Mouse (Mus musculus) brain, embryonic 14.5 days (tissue): Measurements from ENCODE around the gene Hmgn1. TPM values are rescaled to one million over a fixed set of nuclear protein-coding genes. Genes with fewer than 3 reads are reported as not detected.
A peak's percentile ranks its signal among the peaks of the same experiment; 100 is the strongest.
"Not testable (repeated sequence)": the region's sequence is repeated elsewhere in the genome, so short reads cannot be mapped to it uniquely, and the experiment has no call there.

Source experiments
- DNase-seq: peaks from one replicate; pipeline ENCODE4 v3.0.0-alpha.2; 2011; ENCODE audit warnings: low read depth
- CTCF ChIP-seq: fragments of 200-500 bp; IDR thresholded peaks from 2 replicates; pipeline ENCODE4 v1.5.1; 2012; ENCODE audit warnings: inconsistent platforms, mild to moderate bottlenecking, moderate library complexity, borderline replicate concordance; ENCODE audit not compliant: insufficient read depth, insufficient read length; ENCODE audit errors: extremely low read depth
- POLR2A ChIP-seq: fragments of 200-500 bp; IDR thresholded peaks from 2 replicates; pipeline ENCODE4 v1.6.1; 2012; ENCODE audit warnings: mild to moderate bottlenecking, inconsistent platforms, borderline replicate concordance; ENCODE audit not compliant: poor library complexity, insufficient read depth, insufficient read length, severe bottlenecking; ENCODE audit errors: extremely low read depth
- polyA plus RNA-seq: library from polyadenylated mRNA; depleted of rRNA; stranded (reverse); fragments of >200 nt; gene quantifications from 2 replicates; pipeline ENCODE4 v1.2.3, GENCODE M21; 2012

The Hmgn1 gene
- polyA plus RNA-seq, 1 experiment = 280 TPM

DNA sequence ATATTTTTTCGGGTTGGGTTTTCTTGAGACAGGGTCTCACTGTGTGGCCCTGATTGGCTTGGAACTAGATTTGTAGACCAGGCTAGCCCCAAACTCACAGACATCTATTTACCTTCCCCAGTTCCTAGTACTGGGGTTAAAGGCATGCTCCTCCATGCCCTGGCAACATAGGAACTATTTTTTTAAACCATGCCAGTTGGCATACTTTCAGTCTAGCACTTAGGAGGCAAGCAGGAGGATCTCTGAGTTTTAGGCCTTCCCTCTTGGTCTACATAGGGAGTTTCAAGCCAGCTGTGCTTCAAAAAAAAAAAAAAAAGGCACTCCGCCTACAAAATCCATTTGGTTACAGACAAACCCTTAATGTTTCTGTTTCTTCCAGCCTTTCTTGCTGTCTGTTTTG, 26.9 kb upstream of the Hmgn1 start:
- no peak for TF ChIP-seq CTCF
- TF ChIP-seq POLR2A = no peak
- DNase-seq = no peak

DNA sequence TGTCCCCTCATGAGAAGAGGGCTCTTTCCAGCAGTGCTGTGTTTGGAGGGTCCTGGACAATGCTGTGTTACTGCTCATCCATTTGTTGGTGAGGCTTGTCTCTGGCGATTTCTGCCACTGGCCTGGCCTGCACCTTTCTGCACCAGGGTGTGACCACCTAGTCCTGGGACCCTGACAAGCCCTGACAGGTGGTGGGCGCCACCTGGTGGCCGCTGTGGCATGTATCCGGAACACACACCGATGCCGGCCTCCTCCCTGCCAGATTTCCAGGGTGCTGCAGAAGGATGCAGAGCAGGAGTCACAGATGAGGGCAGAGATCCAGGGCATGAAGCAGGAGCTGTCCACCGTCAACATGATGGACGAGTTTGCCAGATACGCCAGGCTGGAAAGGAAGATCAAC, 24.0 kb upstream of the Hmgn1 start:
- DNase-seq = peak; percentile 65
- TF ChIP-seq CTCF (peak; percentile 86), POLR2A (no peak)

DNA sequence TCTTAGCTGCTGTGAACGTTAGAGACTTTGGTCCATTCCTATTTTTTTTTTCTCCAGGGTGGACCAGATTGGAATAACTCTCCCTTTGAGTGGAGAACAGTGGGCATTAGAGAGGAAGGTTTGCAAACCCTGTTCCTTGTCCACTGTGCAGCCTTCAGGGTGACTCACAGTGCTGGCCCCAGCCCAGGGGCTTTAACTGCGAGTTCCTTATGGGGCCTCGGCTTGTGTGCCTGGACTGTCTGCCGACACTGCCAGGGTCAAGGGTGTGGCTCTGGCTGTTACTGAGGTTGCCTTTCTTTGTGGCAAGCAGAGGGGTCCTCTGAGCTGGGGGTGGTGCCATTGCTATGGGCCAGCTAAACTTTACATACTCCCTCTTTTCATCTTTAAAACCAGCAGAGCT, 23.5 kb upstream of the Hmgn1 start:
- TF ChIP-seq CTCF (no peak), POLR2A (no peak)
- no peak for DNase-seq

DNA sequence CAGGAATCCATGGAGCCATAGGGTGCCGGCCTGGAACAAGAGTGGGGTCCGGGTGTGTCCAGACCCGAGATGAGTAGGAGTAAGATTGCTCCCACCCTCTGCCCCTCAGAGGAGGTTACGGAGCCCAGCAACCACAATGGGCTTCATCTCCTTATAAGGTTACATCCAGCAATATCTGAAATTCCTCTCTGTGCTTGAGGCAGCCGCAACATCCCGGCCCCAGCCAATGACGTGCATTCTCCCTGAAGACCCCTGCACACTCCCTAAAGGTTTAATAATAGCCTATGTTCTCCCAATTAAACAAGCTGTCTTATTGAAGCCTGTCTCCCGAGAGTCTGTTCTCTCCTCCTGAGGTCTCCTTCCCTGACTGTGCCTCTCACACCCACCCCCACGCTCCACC, 21.8 kb upstream of the Hmgn1 start:
- no peak for DNase-seq
- TF ChIP-seq POLR2A (no peak), CTCF (no peak)

DNA sequence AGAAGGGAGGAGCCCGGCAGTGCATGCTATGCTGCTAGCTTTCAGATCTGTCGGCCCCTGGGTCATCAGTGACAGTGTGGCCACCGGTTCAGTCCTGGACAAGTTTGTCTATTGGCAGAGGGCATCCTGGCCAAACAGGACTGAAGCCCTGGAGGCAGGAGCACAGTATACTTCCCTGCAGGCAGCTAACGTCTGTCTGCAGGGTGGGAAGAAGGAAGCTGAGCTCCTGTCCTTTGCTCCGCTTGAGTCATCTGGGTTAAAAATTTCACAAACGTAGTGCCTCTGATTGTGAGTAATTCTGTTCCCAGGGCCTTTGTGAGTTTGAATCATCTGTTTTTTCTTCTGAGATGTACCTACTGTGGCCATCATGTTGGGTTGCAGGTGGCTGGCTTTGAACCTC, 21.3 kb upstream of the Hmgn1 start:
- DNase-seq = no peak
- TF ChIP-seq CTCF (no peak), POLR2A (no peak)

DNA sequence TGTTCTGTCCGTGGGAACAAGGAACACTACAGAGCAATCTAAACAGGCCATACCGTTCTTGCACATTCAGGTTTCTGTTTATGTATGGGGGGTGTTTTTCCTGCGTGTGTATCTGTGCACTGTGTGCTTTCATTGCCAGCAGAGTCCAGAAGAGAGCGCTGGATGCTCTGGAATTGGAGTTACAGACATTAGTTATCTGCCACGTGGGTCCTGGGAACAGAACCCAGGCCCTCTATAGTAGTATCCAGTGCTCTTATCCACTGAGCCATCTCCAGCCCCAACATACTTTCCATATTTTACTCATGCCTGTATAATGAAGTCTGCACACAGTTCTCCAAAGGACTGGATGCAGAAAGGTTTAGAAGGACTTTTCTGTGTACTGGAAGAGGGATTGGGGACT, 18.3 kb upstream of the Hmgn1 start:
- DNase-seq = no peak
- TF ChIP-seq CTCF (no peak), POLR2A (no peak)

DNA sequence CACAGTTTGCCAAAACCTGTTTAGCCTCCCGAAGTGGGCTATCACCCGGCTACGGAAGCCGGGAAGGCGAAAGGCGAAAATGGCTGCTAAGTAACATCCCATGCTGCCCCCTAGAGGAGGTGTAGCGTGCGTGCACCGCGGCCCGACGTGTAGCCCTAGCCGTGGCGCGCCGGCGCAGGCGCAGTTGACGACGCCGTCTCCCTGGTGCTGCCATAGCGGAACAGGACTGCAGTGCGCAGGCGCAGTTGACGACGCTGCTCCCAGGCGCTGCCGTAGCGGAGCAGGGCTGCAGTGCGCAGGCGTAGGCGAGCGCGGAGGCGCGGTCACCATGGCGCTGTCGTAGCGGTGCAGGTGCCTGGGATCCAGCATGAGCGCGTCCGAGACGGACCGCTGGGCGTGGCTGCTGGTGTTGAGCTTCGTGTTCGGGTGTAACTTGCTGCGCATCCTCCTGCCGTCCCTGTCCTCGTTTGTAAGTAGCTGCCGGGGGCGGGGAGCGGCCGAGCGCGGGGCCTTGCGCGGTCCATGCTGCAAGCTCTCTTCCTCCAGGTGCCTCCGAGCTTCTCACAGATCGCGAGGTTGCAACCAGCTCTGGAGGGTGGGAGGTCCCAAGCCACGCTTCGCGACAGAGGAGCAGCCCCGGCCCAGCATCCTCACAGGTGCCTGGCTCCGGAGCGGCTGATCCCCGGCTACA, 17.7 kb upstream of the Hmgn1 start, which contains the start of gene Wrb:
Gene Wrb, plus strand, starts transcription at position 298 of the 691 bp plus-strand sequence.
- TF ChIP-seq POLR2A (peak; percentile 86), CTCF (peak; percentile 97)
- peak; percentile 100 for DNase-seq

DNA sequence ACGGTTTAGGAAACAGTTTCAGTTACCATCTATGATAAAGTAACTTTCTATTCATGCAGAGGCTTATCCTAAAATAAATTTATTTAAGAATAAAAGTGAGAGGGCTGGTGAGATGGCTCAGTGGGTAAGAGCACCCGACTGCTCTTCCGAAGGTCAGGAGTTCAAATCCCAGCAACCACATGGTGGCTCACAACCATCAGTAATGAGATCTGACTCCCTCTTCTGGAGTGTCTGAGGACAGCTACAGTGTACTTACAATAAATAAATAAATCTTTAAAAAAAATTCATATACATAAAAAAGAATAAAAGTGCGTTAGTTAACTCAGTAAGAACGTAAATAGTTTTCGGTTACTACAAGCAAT, 17.2 kb upstream of the Hmgn1 start:
- DNase-seq = not testable (repeated sequence)

DNA sequence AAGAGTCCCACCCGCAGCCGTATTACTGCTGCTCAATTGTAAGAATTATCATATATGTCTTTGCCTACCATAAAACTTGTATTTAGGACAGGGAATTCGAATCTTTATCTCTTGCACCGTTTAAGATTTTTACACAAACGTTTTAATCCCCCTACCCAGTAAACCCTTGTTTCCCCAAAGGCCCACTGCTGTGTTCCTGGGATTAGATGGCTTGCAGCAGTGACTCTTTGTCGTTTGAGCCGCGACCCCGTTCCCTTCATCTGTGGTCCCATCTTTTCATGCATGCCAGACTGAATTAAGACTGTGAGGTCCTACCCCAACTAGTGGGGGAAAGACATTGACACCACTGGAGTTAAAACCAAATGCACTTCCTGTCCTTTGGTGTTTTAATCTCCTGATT, 937 bp upstream of the Hmgn1 start:
- TF ChIP-seq POLR2A = no peak
- TF ChIP-seq CTCF = no peak
- peak; percentile 42 for DNase-seq

DNA sequence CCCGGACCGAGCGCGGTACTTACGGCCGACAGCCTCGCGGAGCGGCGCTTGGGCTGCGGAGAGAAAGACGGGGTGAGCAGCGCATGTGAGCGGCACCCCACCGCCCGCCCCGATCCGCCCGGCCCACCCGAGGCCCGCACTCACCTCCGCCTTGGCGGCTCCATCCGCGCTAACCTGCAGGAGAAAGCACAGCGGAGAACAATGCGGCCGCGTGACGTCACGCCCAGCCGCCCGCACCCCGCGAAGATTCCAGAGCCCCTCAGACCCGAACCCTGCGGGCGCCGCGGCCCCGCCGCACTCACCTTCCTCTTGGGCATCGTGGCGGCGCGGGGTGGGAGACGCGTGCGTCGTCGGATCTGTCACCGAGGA, 257 bp downstream of the Hmgn1 start:
- DNase-seq = no peak
- no peak for TF ChIP-seq POLR2A
- no peak for TF ChIP-seq CTCF

DNA sequence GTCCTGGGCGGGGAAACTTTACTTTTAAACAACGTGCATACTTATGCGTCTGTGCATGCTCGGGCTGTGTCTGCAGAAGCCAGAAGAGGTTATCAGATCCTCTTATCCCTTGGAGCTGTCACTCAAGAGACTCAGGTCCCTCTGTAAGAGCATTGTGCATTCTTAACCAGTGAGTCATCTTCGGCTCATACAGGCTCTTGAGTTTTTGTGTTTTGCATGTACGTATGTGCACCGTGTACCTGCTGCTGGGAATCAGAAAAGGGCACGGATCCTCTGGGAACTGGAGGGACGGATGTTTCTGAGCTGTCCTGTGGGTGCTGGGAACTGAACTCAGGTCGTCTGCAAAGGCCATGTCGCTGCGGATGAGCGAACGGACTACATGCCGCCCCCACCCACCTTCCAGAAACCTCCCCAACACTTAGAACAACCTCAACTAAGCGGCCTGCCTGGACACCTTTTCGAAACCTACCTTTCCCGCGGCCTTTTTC, 801 bp downstream of the Hmgn1 start:
- peak; percentile 42 for DNase-seq
- TF ChIP-seq CTCF = no peak
- no peak for TF ChIP-seq POLR2A

DNA sequence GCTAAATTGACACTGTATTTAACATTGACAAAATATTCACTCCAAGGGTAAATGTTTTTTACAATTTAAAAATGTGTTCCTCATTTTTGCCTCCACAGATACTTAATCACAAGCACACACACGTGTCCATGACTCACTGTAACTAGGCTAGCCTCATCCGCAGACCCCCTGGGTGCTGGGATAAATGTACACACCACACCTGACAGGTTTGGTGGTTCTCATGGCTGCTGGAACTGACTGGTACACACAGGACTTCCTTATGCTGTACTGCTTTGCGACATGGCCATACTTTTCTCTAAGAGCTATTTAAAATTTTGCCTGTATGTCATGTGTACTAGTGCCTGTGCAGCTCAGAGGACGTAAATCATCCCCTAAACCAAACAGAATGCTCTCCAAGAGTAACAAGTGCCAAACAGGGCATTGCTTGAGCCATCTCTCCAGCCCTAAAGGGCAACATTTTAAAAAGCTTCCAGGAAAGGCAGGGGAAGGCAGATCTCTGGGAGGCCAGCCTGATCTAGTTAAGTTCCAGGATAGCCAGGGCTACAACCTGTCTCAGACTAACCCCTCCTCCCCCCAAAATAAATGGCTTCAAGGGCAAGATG, 7.4 kb downstream of the Hmgn1 start:
- TF ChIP-seq POLR2A (no peak), CTCF (no peak)
- no peak for DNase-seq

DNA sequence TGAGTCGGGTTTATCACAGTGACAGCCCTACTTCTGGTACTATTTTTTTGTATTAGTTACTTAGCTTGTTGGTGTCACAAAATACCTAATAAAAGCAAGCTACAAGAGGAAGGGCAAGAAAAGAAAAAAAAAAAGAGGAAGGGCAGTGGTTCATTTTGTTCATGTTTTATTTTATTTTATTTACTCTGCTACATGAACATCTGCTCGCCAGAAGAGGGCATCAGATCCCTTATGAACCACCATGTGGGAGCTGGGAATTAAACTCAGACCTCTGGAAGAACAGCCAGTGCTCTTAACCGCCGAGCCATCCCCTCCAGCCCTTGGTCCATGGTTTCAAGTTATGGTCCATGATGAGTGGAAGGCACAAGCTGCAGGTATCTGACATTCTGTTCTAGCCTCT, 12.8 kb downstream of the Hmgn1 start:
- TF ChIP-seq POLR2A = no peak
- TF ChIP-seq CTCF = no peak
- DNase-seq = no peak

DNA sequence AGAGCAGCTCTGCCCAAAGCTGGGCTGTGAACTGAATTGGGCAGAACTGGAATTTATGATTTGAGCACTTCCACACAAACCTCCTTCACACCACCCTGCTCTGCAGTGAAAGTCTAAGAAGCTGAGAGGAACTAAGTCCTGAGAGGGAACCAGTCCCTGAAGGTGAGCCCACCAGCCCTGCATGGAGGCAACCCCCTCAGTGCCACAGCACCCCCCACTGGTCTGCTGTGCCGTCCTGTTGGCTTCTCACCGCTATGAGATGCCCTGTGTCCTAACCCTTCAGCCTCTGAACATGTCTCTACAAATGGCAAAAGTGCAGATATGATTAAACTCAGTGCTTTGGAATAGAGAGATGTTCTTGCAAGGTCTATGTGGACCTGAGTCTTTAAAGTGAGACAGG, 14.8 kb downstream of the Hmgn1 start:
- TF ChIP-seq POLR2A (no peak), CTCF (no peak)
- DNase-seq = no peak
